Mouse (Mus musculus): ENCODE data around the gene Olfr1381. TPM values are rescaled to one million over a fixed set of nuclear protein-coding genes. Genes with fewer than 3 reads are reported as not detected.

Olfr1381 gene
- polyA plus RNA-seq (2012; rRNA removed): not detected in 2 replicates

GRCm38 (mm10) chr11:49543149-49543548 is at the start of gene Olfr1381:
Gene Olfr1381, plus strand, starts transcription at chr11:49543449.

GRCm38 (mm10) chr11:49519348-49519747 is 23.9 kb upstream of the Olfr1381 start, which contains the start of gene Olfr1383:
Gene Olfr1383, plus strand, starts transcription at chr11:49519648.

GRCm38 (mm10) chr11:49527947-49528346 is 15.3 kb upstream of the Olfr1381 start, which contains the start of gene Olfr1382:
Gene Olfr1382, plus strand, starts transcription at chr11:49528247.

GRCm38 (mm10) chr11:49556578-49556977 is 13.3 kb downstream of the Olfr1381 start, which contains the start of gene Olfr1380:
Gene Olfr1380, plus strand, starts transcription at chr11:49556878.

Other genes with a start within 250 kb of the Olfr1381 start
- gene Olfr10, start 238.7 kb upstream of the Olfr1381 start, polyA plus RNA-seq (2012; rRNA removed): not detected in 2 replicates
- gene Olfr1391, start 220.7 kb upstream of the Olfr1381 start, polyA plus RNA-seq (2012; rRNA removed): not detected in 2 replicates
- not detected in 2 replicates for gene Olfr1390, start 208.3 kb upstream of the Olfr1381 start, polyA plus RNA-seq (2012; rRNA removed)
- not detected in 2 replicates for gene Olfr1389, start 120.4 kb upstream of the Olfr1381 start, polyA plus RNA-seq (2012; rRNA removed)
- 0.05 and 0.06 TPM in 2 replicates for gene Olfr1388, start 106.8 kb upstream of the Olfr1381 start, polyA plus RNA-seq (2012; rRNA removed)
- gene Olfr1387, start 88.1 kb upstream of the Olfr1381 start, polyA plus RNA-seq (2012; rRNA removed): not detected in 2 replicates
- not detected in 2 replicates for gene Olfr1386, start 78.4 kb upstream of the Olfr1381 start, polyA plus RNA-seq (2012; rRNA removed)
- gene Olfr1385, start 54.4 kb upstream of the Olfr1381 start, polyA plus RNA-seq (2012; rRNA removed): not detected in 2 replicates
- gene Olfr1384, start 36.7 kb upstream of the Olfr1381 start, polyA plus RNA-seq (2012; rRNA removed): not detected in 2 replicates
- gene Olfr1383, start 23.8 kb upstream of the Olfr1381 start, polyA plus RNA-seq (2012; rRNA removed): not detected in 2 replicates
- gene Olfr1382, start 15.2 kb upstream of the Olfr1381 start, polyA plus RNA-seq (2012; rRNA removed): not detected in 2 replicates
- gene Olfr1380, start 13.4 kb downstream of the Olfr1381 start, polyA plus RNA-seq (2012; rRNA removed): not detected in 2 replicates
- 3.6 and 4.3 TPM in 2 replicates for gene Flt4, start 65.8 kb downstream of the Olfr1381 start, polyA plus RNA-seq (2012; rRNA removed)
- gene Scgb3a1, start 120.2 kb downstream of the Olfr1381 start, polyA plus RNA-seq (2012; rRNA removed): 0.09 and 0.10 TPM in 2 replicates
- gene Cnot6, start 169.3 kb downstream of the Olfr1381 start, polyA plus RNA-seq (2012; rRNA removed): 14.4 and 14.9 TPM in 2 replicates